Mouse (Mus musculus) MEL (cell line): ENCODE data around the gene Anapc5. TPM values are rescaled to one million over a fixed set of nuclear protein-coding genes. Genes with fewer than 3 reads are reported as not detected.

ENCODE experiments used
- DNase-seq: peaks from one replicate; pipeline ENCODE4 v3.0.0; 2011; ENCODE audit warnings: low read depth, low spot score
- H3K27ac ChIP-seq: 2 replicates; pipeline ENCODE4 v1.5.1; 2012; ENCODE audit warnings: low read depth, mild to moderate bottlenecking, control low read depth, low read length, moderate library complexity; ENCODE audit not compliant: control insufficient read depth
- H3K27me3 ChIP-seq, 2 experiments: fragments of 150-350 bp in 1 of 2; sonication (generic) in 1 of 2; 2 replicates each; pipeline ENCODE4 v1.6.1; 2012; ENCODE audit warnings: low read length in 2 of 2, mild to moderate bottlenecking in 2 of 2, improper control_type of control experiment in 1 of 2, moderate library complexity in 1 of 2; ENCODE audit not compliant: insufficient read depth in 2 of 2, control insufficient read depth in 1 of 2
- H3K36me3 ChIP-seq, 2 experiments: 2 replicates each; pipeline ENCODE4 v1.6.1; 2012 to 2014; ENCODE audit warnings: low read length in 2 of 2, improper control_type of control experiment in 1 of 2, inconsistent platforms in 1 of 2, mild to moderate bottlenecking in 1 of 2; ENCODE audit not compliant: insufficient read depth in 2 of 2, control insufficient read depth in 1 of 2
- H3K4me1 ChIP-seq, 2 experiments: fragments of 150-350 bp in 1 of 2; sonication (generic) in 1 of 2; 2 replicates each; pipeline ENCODE4 v1.6.1; 2012; ENCODE audit warnings: low read length in 2 of 2, improper control_type of control experiment in 1 of 2, mild to moderate bottlenecking in 1 of 2; ENCODE audit not compliant: insufficient read depth in 2 of 2, control insufficient read depth in 1 of 2
- H3K4me3 ChIP-seq, 2 experiments: fragments of 150-350 bp in 1 of 2; sonication (generic) in 1 of 2; 2 replicates each; pipeline ENCODE4 v1.5.1; 2012; ENCODE audit warnings: low read depth in 2 of 2, low read length in 2 of 2, mild to moderate bottlenecking in 2 of 2, moderate library complexity in 2 of 2, control low read depth in 1 of 2, improper control_type of control experiment in 1 of 2; ENCODE audit not compliant: control insufficient read depth in 1 of 2, insufficient read depth in 1 of 2
- H3K79me2 ChIP-seq: 2 replicates; pipeline ENCODE4 v1.6.1; 2012; ENCODE audit warnings: mild to moderate bottlenecking, low read length, moderate library complexity; ENCODE audit not compliant: control insufficient read depth, poor library complexity, insufficient read depth
- H3K9ac ChIP-seq: 2 replicates; pipeline ENCODE4 v1.6.1; 2012; ENCODE audit warnings: low read depth, mild to moderate bottlenecking, control low read depth, low read length, moderate library complexity; ENCODE audit not compliant: control insufficient read depth, poor library complexity, severe bottlenecking
- H3K9me3 ChIP-seq: fragments of 150-350 bp; sonication (generic); replicated peaks from 2 replicates; pipeline ENCODE4 v1.6.1; 2012; ENCODE audit warnings: mild to moderate bottlenecking, low read length, improper control_type of control experiment, moderate library complexity; ENCODE audit not compliant: insufficient read depth
- BHLHE40 ChIP-seq: IDR thresholded peaks from 2 replicates; pipeline ENCODE4 v1.6.1; 2012; ENCODE audit warnings: low read depth, mild to moderate bottlenecking, inconsistent platforms, low read length, improper control_type of control experiment, borderline replicate concordance
- CHD1 ChIP-seq: IDR thresholded peaks from 2 replicates; pipeline ENCODE4 v1.6.1; 2012; ENCODE audit warnings: low read depth, mild to moderate bottlenecking, inconsistent platforms, low read length, improper control_type of control experiment
- CHD2 ChIP-seq: IDR thresholded peaks from 2 replicates; pipeline ENCODE4 v1.6.1; 2011; ENCODE audit warnings: low read length, improper control_type of control experiment
- CTCF ChIP-seq, 3 experiments: IDR thresholded peaks in 2 of 3; conservative IDR thresholded peaks in 1 of 3; 2 replicates each; pipeline ENCODE4 v1.5.1; 2011 to 2012; ENCODE audit warnings: low read length in 3 of 3, low read depth in 2 of 3, mild to moderate bottlenecking in 2 of 3, improper control_type of control experiment in 1 of 3, inconsistent platforms in 1 of 3, mixed read lengths in 1 of 3, moderate library complexity in 1 of 3; ENCODE audit not compliant: control insufficient read depth in 1 of 3, insufficient read depth in 1 of 3, poor library complexity in 1 of 3, severe bottlenecking in 1 of 3
- EP300 ChIP-seq, 2 experiments: IDR thresholded peaks; 2 replicates each; pipeline ENCODE4 v1.6.1; 2011; ENCODE audit warnings: improper control_type of control experiment in 2 of 2, low read length in 2 of 2, low read depth in 1 of 2, mild to moderate bottlenecking in 1 of 2
- ETS1 ChIP-seq: IDR thresholded peaks from 2 replicates; pipeline ENCODE4 v1.6.1; 2012; ENCODE audit warnings: low read depth, mild to moderate bottlenecking, inconsistent platforms, low read length, improper control_type of control experiment, moderate library complexity
- HCFC1 ChIP-seq: IDR thresholded peaks from 2 replicates; pipeline ENCODE4 v1.6.1; 2012; ENCODE audit warnings: low read depth, mild to moderate bottlenecking, inconsistent platforms, low read length, improper control_type of control experiment, moderate library complexity
- KAT2A ChIP-seq: conservative IDR thresholded peaks from 2 replicates; pipeline ENCODE4 v1.6.1; 2012; ENCODE audit warnings: low read depth, low read length, improper control_type of control experiment, inconsistent platforms
- MAFK ChIP-seq: IDR thresholded peaks from 2 replicates; pipeline ENCODE4 v1.6.1; 2011; ENCODE audit warnings: low read depth, mild to moderate bottlenecking, low read length, improper control_type of control experiment, borderline replicate concordance
- MAX ChIP-seq: IDR thresholded peaks from 2 replicates; pipeline ENCODE4 v1.6.1; 2011; ENCODE audit warnings: low read length, improper control_type of control experiment
- MAZ ChIP-seq: IDR thresholded peaks from 2 replicates; pipeline ENCODE4 v1.6.1; 2012; ENCODE audit warnings: low read depth, mild to moderate bottlenecking, inconsistent platforms, low read length, improper control_type of control experiment
- MEF2A ChIP-seq: IDR thresholded peaks from 2 replicates; pipeline ENCODE4 v1.6.1; 2014; ENCODE audit warnings: low read depth, mild to moderate bottlenecking, inconsistent platforms, low read length, improper control_type of control experiment; ENCODE audit not compliant: poor library complexity, insufficient replicate concordance, severe bottlenecking; ENCODE audit errors: extremely low read depth
- MXI1 ChIP-seq: IDR thresholded peaks from 2 replicates; pipeline ENCODE4 v1.6.1; 2011; ENCODE audit warnings: mild to moderate bottlenecking, low read depth, low read length, improper control_type of control experiment
- MYC ChIP-seq: IDR thresholded peaks from 2 replicates; pipeline ENCODE4 v1.6.1; 2011; ENCODE audit warnings: low read depth, mild to moderate bottlenecking, low read length, improper control_type of control experiment, moderate library complexity
- NELFE ChIP-seq: IDR thresholded peaks from 2 replicates; pipeline ENCODE4 v1.6.1; 2011; ENCODE audit warnings: low read depth, low read length, improper control_type of control experiment
- NRF1 ChIP-seq: IDR thresholded peaks from 2 replicates; pipeline ENCODE4 v1.6.1; 2014; ENCODE audit warnings: low read depth, mild to moderate bottlenecking, inconsistent platforms, low read length, improper control_type of control experiment, moderate library complexity; ENCODE audit not compliant: poor library complexity, insufficient read depth, severe bottlenecking
- POLR2AphosphoS2 ChIP-seq: IDR thresholded peaks from 2 replicates; pipeline ENCODE4 v1.6.1; 2011; ENCODE audit warnings: low read length, improper control_type of control experiment
- POLR2AphosphoS5 ChIP-seq: IDR thresholded peaks from 2 replicates; pipeline ENCODE4 v1.6.1; 2012; ENCODE audit warnings: low read depth, borderline replicate concordance, mild to moderate bottlenecking, inconsistent platforms, low read length, moderate library complexity, mixed read lengths
- SIN3A ChIP-seq: IDR thresholded peaks from 2 replicates; pipeline ENCODE4 v1.6.1; 2012; ENCODE audit warnings: low read length, improper control_type of control experiment, inconsistent platforms
- TAL1 ChIP-seq: IDR thresholded peaks from 2 replicates; pipeline ENCODE4 v1.6.1; 2012; ENCODE audit warnings: mild to moderate bottlenecking, inconsistent platforms, low read length, moderate library complexity, mixed read lengths
- TBP ChIP-seq: IDR thresholded peaks from 2 replicates; pipeline ENCODE4 v1.8.0; 2011; ENCODE audit warnings: low read depth, low read length, improper control_type of control experiment
- TCF12 ChIP-seq: IDR thresholded peaks from 2 replicates; pipeline ENCODE4 v1.6.1; 2014; ENCODE audit warnings: low read depth, mild to moderate bottlenecking, inconsistent platforms, low read length, improper control_type of control experiment, moderate library complexity
- USF1 ChIP-seq: IDR thresholded peaks from 2 replicates; pipeline ENCODE4 v1.6.1; 2014; ENCODE audit warnings: low read depth, mild to moderate bottlenecking, inconsistent platforms, low read length, improper control_type of control experiment, moderate library complexity
- USF2 ChIP-seq, 2 experiments: IDR thresholded peaks; 2 replicates each; pipeline ENCODE4 v1.6.1; 2011 to 2012; ENCODE audit warnings: improper control_type of control experiment in 2 of 2, low read length in 2 of 2, borderline replicate concordance in 1 of 2, inconsistent platforms in 1 of 2, low read depth in 1 of 2, mild to moderate bottlenecking in 1 of 2; ENCODE audit not compliant: insufficient read depth in 1 of 2
- ZKSCAN1 ChIP-seq: IDR thresholded peaks from 2 replicates; pipeline ENCODE4 v1.6.1; 2012; ENCODE audit warnings: low read depth, mild to moderate bottlenecking, inconsistent platforms, low read length, improper control_type of control experiment, moderate library complexity
- ZMIZ1 ChIP-seq: IDR thresholded peaks from 2 replicates; pipeline ENCODE4 v1.6.1; 2012; ENCODE audit warnings: low read depth, mild to moderate bottlenecking, inconsistent platforms, low read length, improper control_type of control experiment, moderate library complexity
- ZNF384 ChIP-seq: IDR thresholded peaks from 2 replicates; pipeline ENCODE4 v1.6.1; 2012; ENCODE audit warnings: low read depth, mild to moderate bottlenecking, inconsistent platforms, low read length, improper control_type of control experiment
- polyA plus RNA-seq, 2 experiments: library from polyadenylated mRNA; stranded (reverse) in 1 of 2; unstranded in 1 of 2; fragments of >175 nt in 1 of 2; fragments of >200 nt in 1 of 2; gene quantifications; 2 replicates each; pipeline versions ENCODE4 v1.2.1 to v1.2.4; 2012; ENCODE audit warnings: low replicate concordance in 2 of 2, low read depth in 1 of 2; ENCODE audit not compliant: insufficient read length in 2 of 2, insufficient read depth in 1 of 2, missing spikeins in 1 of 2
- total RNA-seq: library from RNA; depleted of rRNA; stranded (reverse); fragments of 300-350 nt; gene quantifications from 2 replicates; pipeline ENCODE4 v1.2.3, GENCODE M21; 2012

Anapc5 gene
- total and polyA plus RNA-seq, 3 experiments: 244 to 390 TPM; not detected in 1

- Histone ChIP-seq H3K4me3 (no peak overlapping the region), H3K27me3 (no peaks in the 10 kb centered on the region), H3K9ac (no peak overlapping the region), H3K9me3 (no peaks in the 10 kb centered on the region), H3K79me2 (no peaks in the 10 kb centered on the region; the same call in 1 of the 2 replicates), H3K4me1 (no peaks in the 10 kb centered on the region; a peak in 1 of 4 replicates), H3K27ac (no peak overlapping the region), H3K36me3 (peaks cover 0 to 3% of the 10 kb centered on the region in 2 experiments; a peak in 2 of 4 replicates)
- DNase-seq: no peak
- no peak for TF ChIP-seq TCF12
- no peak for TF ChIP-seq TAL1
- no peak for TF ChIP-seq POLR2AphosphoS2
- no peak for TF ChIP-seq HCFC1
- TF ChIP-seq EP300 (IDR thresholded peaks at IDR 0.05; ENCODE audit: low read depth in 1 of 2, low read length in 2 of 2): no peak
- no peak for TF ChIP-seq CTCF (IDR thresholded peaks at IDR 0.05 in 2 of 3, conservative IDR thresholded peaks at IDR 0.05 in 1 of 3; ENCODE audit: control insufficient read depth in 1 of 3, insufficient read depth in 1 of 3, low read depth in 2 of 3, low read length in 3 of 3, poor library complexity in 1 of 3, severe bottlenecking in 1 of 3)
- no peak for TF ChIP-seq MAZ
- no peak for TF ChIP-seq ETS1
- no peak for TF ChIP-seq CHD2
- TF ChIP-seq MYC: no peak
- no peak for TF ChIP-seq POLR2AphosphoS5
- no peak for TF ChIP-seq MAFK
- TF ChIP-seq NELFE: no peak
- TF ChIP-seq USF1: no peak
- no peak for TF ChIP-seq MXI1
- no peak for TF ChIP-seq MAX
Observed at GRCm38 (mm10) chr5:122763271-122764031, 57.7 kb downstream of the Anapc5 start.

- Histone ChIP-seq H3K9me3 (no peaks in the 10 kb centered on the region), H3K9ac (no peak overlapping the region), H3K4me1 (no peaks in the 10 kb centered on the region), H3K4me3 (no peak overlapping the region), H3K27ac (no peak overlapping the region), H3K79me2 (no peaks in the 10 kb centered on the region), H3K27me3 (no peaks in the 10 kb centered on the region), H3K36me3 (peaks cover 0 to 13% of the 10 kb centered on the region in 2 experiments; a peak in 2 of 4 replicates)
- DNase-seq: no peak
- no peak for TF ChIP-seq CHD1
- TF ChIP-seq ZMIZ1: no peak
- TF ChIP-seq ZKSCAN1: no peak
- TF ChIP-seq EP300 (IDR thresholded peaks at IDR 0.05; ENCODE audit: low read depth in 1 of 2, low read length in 2 of 2): no peak
- TF ChIP-seq MXI1: no peak
- no peak for TF ChIP-seq ETS1
- TF ChIP-seq USF2 (IDR thresholded peaks at IDR 0.05; ENCODE audit: borderline replicate concordance in 1 of 2, insufficient read depth in 1 of 2, low read depth in 1 of 2, low read length in 2 of 2): no peak
- TF ChIP-seq MEF2A: no peak
- TF ChIP-seq KAT2A: no peak
- TF ChIP-seq TBP: no peak
- TF ChIP-seq ZNF384: no peak
- TF ChIP-seq HCFC1: no peak
- no peak for TF ChIP-seq MYC
- no peak for TF ChIP-seq NRF1
- TF ChIP-seq MAX: no peak
- TF ChIP-seq BHLHE40: no peak
- no peak for TF ChIP-seq TCF12
- no peak for TF ChIP-seq SIN3A
Observed at GRCm38 (mm10) chr5:122756680-122757079, 64.5 kb downstream of the Anapc5 start.
